In genomic region chr13:93143819-93144283, GRCm38 (mm10) we compare ENCODE assay signal across 7 mouse cellular contexts. TPM values are rescaled to one million over a fixed set of nuclear protein-coding genes. Genes with fewer than 3 reads are reported as not detected.
DNase-seq lines count a peak whose midpoint lies in the region; ATAC-seq lines count a peak whose summit lies in the region.

No protein-coding gene starts in this region.

- no peaks in the 10 kb centered on the region; the same call in 1 of the 2 replicates for H3K36me3 ChIP-seq in forebrain, embryonic 14.5 days (ENCODE audit: control insufficient read depth, insufficient read depth, low read length)
- H3K36me3 ChIP-seq in hindbrain, embryonic 13.5 days = 0 out of 2 replicates have a peak, but pooled peaks cover 9% of the 10 kb centered on the region
- H3K36me3 ChIP-seq in midbrain, embryonic 10.5 days = peaks cover 20% of the 10 kb centered on the region

- no peak overlapping the region for H3K27ac ChIP-seq in forebrain, embryonic 14.5 days (ENCODE audit: low read depth, low read length)
- no peak overlapping the region for H3K27ac ChIP-seq in hindbrain, embryonic 13.5 days
- peak overlapping the region; percentile 81; the same call in 1 of the 2 replicates for H3K27ac ChIP-seq in midbrain, embryonic 10.5 days (replicated peaks)

- H3K4me2 ChIP-seq in forebrain, embryonic 14.5 days (ENCODE audit: low read length) = peak overlapping the region; percentile 93
- peak overlapping the region; percentile 93 for H3K4me2 ChIP-seq in hindbrain, embryonic 13.5 days

- WGBS in forebrain, embryonic 14.5 days = 12% methylated on average over 11 of the region's 11 CpGs
- WGBS in hindbrain, embryonic 13.5 days = 16% methylated on average over 11 of the region's 11 CpGs
- 17% methylated on average over 11 of the region's 11 CpGs for WGBS in midbrain, embryonic 10.5 days

- ATAC-seq in forebrain, embryonic 14.5 days = peak; percentile 33
- peak; percentile 53 for ATAC-seq in hindbrain, embryonic 13.5 days (ENCODE audit: low FRiP score)

- peak overlapping the region; percentile 64 for H3K9ac ChIP-seq in forebrain, embryonic 14.5 days (ENCODE audit: low read length)
- peak overlapping the region; percentile 69; the same call in 1 of the 2 replicates for H3K9ac ChIP-seq in hindbrain, embryonic 13.5 days

- peak overlapping the region; percentile 39 for H3K4me3 ChIP-seq in forebrain, embryonic 14.5 days (ENCODE audit: low read depth, low read length)
- peak overlapping the region; percentile 48 for H3K4me3 ChIP-seq in hindbrain, embryonic 13.5 days
- H3K4me3 ChIP-seq in midbrain, embryonic 10.5 days = peak overlapping the region; percentile 61

- DNase-seq in right cerebral cortex, postnatal 4 days = peak; percentile 18
- DNase-seq in right cerebral cortex, adult 2 months (ENCODE audit: low spot score in 2 of 2) = no peak
- DNase-seq in forebrain, embryonic 14.5 days (ENCODE audit: low spot score) = no peak
- DNase-seq in midbrain, embryonic 10.5 days (ENCODE audit: low spot score) = no peak
- no peak for DNase-seq in embryo, embryonic 10.5 days (ENCODE audit: low spot score)
- DNase-seq in thymus, postnatal 25 days = no peak

- no peaks in the 10 kb centered on the region for H3K27me3 ChIP-seq in forebrain, embryonic 14.5 days (replicated peaks; ENCODE audit: control insufficient read depth, insufficient read depth, low read length)
- H3K27me3 ChIP-seq in hindbrain, embryonic 13.5 days = no peaks in the 10 kb centered on the region
- no peaks in the 10 kb centered on the region for H3K27me3 ChIP-seq in midbrain, embryonic 10.5 days (ENCODE audit: low read depth, poor library complexity, severe bottlenecking)

- no peaks in the 10 kb centered on the region for H3K9me3 ChIP-seq in forebrain, embryonic 14.5 days (replicated peaks; ENCODE audit: control insufficient read depth, low read length)
- no peaks in the 10 kb centered on the region for H3K9me3 ChIP-seq in hindbrain, embryonic 13.5 days
- no peaks in the 10 kb centered on the region for H3K9me3 ChIP-seq in midbrain, embryonic 10.5 days (replicated peaks)

- 0 out of 2 replicates have a peak, but pooled peaks cover 2% of the 10 kb centered on the region for H3K4me1 ChIP-seq in forebrain, embryonic 14.5 days (ENCODE audit: control insufficient read depth, insufficient read depth, low read length)
- peaks cover 16% of the 10 kb centered on the region for H3K4me1 ChIP-seq in hindbrain, embryonic 13.5 days (replicated peaks)
- H3K4me1 ChIP-seq in midbrain, embryonic 10.5 days = peaks cover 22% of the 10 kb centered on the region

RNA-seq across cellular contexts. Expression of gene Cmya5, which starts 0.7 kb away (rescaled TPM):
- 0.17 and 0.27 TPM in 2 replicates for polyA plus RNA-seq in forebrain, embryonic 14.5 days (2014; fragmentation: Nextera tagmentation; extraction: Ambion mirVana)
- polyA plus RNA-seq in hindbrain, embryonic 13.5 days (2015; fragmentation: Nextera tagmentation; extraction: Ambion mirVana) = 0.09 and 0.16 TPM in 2 replicates
- 0.02 and 0.04 TPM in 2 replicates for polyA plus RNA-seq in midbrain, embryonic 10.5 days (2016; fragmentation: Nextera tagmentation; extraction: Ambion mirVana)

RNA-seq across cellular contexts. Expression of gene Tent2, which starts 48.3 kb away (rescaled TPM):
- polyA plus RNA-seq in forebrain, embryonic 14.5 days (2014; fragmentation: Nextera tagmentation; extraction: Ambion mirVana) = 48.5 and 48.8 TPM in 2 replicates
- 41.6 and 43.7 TPM in 2 replicates for polyA plus RNA-seq in hindbrain, embryonic 13.5 days (2015; fragmentation: Nextera tagmentation; extraction: Ambion mirVana)
- 56.7 and 59.2 TPM in 2 replicates for polyA plus RNA-seq in midbrain, embryonic 10.5 days (2016; fragmentation: Nextera tagmentation; extraction: Ambion mirVana)
